Mouse (Mus musculus): ENCODE data around the gene Nccrp1.

Nccrp1 gene

DNA sequence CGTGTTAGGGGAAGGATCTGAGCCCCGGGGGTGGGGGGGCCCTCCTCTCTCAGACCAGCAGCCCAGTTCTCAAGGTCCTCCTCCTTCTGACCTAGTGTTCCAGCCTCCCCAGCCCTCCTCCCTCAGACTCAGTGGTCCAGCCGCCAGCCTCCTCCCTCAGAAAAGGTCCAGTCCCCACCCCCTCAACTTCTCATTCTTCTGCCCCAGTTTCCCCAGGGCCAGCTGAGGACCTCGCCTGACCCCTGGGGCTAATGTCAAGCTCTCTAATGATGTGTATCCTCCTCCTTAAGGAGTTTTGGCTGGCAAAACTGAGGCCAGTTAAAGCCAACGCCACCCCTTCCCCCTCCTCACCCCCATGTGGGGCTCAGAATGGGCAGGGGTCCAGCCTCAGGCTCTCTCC is at the start of gene Nccrp1:
Nccrp1 (minus strand) TSS at position 101 of the 400 bp plus-strand sequence.
- DNase-seq, result no peak

DNA sequence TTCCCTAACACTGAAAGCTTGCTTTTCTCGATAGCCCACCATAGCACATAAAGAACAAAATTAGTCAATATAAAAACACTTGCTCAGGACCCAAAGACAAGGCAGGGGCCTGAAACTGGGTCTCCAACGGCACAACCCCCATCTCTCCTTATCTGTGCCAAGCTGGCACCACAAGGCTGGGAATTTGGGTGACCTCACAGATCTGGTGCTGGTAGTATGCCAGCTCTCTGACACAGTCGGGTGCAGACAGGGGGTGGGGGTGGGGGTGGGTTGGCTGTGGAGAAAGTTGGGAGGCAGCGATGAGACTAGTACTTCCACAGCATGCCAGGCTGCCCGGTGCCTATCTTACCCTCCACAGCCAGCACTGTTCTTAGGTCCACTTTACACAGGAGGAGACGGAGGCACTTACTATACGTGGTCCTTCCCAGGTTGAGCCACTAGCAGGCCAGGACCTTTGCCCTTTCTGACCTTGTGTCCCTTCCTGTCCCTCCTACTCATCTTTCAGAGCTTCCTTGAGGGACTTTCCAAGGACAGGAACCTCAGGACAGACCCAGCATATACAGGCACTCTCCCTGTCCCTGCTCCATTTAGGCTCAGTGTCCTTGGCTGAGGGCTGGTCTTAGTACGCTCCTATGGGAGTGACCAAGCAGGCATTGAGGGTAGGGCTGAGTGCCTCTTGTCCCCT is 48.8 kb upstream of the Nccrp1 start:
- no peak for DNase-seq

DNA sequence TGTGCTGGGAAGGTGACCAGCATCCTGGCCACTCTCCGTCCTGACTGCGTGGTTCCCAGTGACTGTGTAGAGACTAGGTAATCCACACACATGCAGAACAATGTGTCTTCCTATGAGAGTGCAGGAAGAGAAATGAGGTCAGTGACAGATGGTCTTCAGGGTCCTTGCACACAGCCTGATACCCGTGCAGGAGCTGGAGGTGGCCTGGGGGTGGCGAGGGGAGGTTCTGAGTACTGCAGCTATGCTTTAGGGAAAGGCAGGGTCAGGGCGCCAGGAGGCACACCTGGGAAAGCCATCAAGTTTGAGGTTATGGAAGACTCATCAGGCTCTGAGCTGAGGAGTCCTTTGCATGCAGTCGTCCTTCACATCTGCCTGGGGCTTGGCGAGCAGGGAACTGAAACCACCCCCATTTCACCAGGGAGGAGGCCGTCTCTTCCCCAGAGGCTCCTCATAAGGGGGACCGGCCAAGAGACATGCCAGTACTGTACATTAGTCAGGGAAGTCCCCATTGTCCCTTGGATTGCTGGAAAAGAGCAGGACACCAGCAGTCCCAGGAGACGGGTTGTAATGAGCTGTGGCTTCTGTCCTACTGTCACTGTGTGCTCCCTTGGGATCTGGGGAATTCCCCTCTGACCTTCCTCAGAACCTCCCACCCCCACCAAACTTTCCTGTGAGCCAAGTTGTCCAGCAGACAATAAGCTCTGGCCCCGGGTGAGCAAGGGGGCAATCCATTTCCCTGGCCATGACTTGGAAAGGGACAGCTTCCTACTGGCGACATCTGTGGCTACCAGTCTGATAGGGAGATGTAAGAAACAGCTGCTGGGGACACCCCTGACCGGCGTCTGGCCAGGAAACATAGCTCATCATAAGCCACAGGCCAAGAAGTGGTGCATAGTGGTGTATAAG is 46.4 kb upstream of the Nccrp1 start:
- DNase-seq, result no peak

DNA sequence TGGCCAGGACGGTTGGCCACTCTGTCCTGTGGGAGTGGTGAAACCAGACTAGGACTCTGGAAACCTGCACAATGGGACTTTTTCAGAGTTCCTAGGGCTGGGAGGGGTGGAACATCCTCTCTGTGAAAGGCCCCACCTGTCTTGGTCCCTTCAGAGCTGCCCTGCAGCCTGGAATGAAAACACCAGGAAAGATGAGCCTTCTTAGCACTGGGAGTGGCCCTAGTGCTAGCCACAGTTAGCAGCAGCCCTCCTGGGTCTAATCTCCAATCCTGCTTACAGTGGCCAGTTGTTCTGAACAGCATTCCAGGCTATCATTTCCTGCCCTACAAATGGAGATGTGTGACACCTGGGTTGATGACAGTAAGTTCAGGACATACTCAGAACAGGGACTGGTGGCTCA is 44.8 kb upstream of the Nccrp1 start:
- no peak for DNase-seq

DNA sequence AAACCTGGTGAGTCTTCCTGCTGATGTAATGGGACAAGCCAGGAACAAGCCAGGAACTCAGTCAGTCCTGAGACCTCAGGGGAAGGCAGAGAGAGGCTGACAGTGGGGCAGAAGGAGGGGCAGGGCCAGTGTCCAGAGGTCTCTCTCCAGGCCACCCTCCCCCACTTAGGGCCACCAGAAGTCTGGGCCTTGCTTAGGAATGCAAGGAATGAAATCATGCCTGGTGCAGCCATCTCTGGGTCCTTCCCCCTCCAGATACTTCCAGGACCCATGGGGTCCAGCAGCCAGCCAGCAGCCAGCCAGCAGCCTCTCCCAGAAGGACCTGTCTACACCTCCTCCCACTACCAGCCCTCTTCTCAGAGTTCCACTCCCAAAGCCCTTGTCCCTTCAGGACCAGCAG is 40.6 kb upstream of the Nccrp1 start:
- DNase-seq, result no peak

DNA sequence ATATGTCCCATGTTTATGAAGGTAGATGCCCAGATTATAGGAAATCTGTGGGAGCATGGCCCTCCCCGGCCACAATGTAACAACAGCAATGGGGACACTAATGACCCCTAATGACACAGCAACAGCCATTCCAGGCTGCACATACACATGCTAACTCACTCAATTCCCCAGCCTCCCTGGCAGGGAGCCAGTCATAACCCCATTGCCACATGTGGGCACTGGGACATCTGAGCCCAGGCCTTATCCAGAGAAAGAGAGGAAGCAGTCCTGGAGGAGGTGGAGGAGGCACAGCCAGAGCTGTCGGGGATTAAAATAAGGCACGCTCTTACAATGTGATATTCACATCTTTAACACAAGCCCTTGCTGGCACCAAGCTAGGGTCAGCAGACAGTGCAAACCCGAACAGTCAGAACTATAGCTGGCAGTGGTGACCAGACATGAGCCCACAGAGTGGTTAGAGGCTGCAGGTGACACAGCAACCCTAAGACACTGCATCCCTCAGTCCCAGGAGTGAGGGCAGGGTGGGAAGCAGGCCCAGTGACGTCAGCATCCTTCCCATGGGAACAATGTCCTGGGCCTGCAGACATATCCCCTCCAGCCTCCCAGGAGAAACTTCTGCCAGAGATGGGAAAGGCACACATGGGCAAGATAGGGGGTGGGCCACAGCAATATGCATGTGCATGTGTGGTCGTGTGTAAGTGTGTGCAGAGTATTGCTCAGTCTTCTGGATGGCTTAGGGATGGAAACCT is 39.8 kb upstream of the Nccrp1 start:
- DNase-seq, result no peak

DNA sequence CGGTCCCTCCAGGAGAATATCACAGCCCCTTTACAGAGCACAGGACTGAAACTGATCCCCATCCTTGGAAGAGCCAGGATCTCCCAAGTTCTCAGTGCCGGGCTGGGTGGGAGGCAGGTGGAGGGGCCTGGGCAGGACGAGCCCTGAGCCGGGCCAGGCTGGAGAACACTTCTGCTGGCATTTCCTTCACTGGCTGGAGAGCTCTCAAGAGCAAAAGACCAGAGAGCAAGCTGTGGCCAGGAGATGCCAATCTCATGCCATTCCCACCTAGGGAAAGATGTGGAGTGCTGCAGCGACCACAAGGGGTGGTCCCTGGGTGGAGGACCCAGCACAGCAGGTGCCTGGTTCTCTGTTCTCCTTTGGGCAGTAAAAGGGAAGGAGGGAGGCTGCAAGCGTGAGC is 37.9 kb upstream of the Nccrp1 start:
- DNase-seq, result no peak

DNA sequence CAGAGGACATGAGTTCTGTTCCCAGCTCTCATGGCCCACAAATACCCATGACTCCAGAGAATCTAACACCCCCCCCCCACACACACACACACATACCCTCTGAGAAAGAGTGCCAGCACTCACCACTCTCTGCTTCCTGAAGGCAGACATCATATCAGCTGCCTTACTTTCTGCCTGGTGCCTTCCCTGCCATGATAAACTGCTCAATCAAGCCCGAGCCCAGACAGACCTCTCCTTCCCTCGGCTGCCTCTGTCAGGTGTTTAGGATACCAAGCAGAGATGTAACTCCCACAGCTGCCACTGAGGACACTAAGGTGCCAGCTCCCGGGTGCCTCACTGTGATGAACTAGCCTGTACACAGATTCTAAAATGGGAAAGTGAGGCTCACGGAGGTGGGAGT is 37.4 kb upstream of the Nccrp1 start:
- no peak for DNase-seq

DNA sequence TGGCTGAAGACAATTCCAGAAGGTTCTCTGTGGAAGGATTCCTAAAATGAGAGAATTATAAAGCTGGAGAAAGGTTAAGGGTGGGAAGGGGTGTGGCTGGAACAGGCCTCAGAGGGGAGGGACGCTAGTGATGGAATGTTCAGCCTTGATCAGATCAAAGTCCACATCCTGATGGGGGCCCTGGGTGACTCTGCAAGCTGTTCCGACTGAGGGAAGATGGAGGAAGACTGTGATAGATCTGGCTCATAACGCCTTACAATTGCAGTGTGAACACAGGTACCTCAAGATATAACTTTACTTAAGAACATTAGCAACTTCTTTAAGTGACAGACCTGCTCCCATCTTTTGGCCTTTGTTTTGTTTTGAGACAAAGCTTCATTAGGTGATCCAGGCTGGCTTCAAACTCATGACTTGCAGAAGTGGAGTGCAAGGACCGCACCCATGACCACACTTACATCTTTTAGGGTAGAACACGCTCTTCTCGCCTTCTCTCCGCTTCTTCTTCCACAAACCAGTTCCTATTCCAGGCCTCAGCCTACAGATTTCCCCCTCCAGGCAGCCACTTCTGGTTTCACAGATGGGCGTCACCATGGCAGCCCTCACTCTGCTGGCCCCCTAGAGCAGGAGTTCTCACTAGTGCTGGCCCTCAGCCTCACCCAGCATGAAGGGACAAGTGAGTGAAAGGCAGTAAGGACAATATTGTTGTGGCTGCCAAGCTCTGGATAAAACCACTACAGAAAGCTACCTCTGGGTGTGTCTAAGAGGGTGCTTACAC is 36.7 kb upstream of the Nccrp1 start:
- no peak for DNase-seq

DNA sequence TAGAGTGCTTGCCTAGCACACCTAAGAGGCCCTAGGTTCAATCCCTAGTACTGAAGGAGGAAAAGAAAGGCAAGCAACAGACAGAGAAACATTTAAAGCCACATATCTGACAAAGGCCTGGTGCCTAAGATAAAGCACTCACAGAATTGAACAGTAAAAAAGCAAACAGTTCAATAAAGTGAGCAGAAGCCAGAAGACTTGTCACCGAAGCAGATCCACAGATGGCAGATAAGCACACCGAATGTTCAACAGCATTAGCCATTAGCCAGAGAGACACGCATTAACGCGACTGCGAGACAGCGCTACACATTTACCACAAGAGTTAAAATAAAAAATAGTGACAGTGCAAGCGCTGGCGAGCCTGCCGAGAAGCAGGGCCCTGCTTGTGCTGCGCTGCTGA is 35.8 kb upstream of the Nccrp1 start:
- DNase-seq, result no peak

DNA sequence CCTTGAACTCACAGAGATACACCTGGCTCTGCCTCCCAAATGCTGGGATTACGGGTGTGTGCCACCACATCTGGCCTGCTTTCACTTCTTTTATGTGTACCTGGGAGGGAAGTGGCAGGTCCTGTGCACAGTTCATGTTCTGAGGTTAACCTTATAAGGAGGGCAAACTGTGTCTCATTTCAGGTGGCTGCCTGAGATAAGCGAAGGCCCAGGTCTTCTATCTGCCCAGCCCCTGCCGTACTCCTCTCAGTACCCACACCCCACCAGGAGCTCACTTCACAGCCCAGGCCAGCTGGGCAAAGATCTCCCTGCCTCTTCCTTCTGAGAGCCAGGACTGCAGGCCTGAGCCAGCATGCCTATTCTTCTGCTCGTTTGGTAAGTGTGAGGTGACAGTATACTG is 34.7 kb upstream of the Nccrp1 start:
- no peak for DNase-seq

DNA sequence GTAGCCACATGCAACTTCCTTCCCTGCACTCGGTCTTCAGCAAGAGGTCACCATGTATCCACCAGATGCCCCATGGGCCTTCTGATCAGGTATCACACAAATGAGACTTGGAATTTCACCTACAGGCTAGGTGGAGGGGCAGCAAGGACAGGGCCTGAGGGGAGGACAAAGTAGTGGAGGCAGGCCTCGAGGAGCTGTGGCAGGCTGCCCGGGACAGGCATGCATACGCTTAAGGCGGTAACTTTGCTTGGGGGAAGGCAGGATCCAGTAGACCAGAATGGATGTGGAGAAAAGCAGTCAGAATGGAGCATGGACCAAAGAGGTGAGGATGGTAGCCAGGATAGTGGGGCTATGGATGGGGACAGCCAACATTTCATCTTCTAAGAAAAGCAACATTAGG is 32.8 kb upstream of the Nccrp1 start:
- no peak for DNase-seq

DNA sequence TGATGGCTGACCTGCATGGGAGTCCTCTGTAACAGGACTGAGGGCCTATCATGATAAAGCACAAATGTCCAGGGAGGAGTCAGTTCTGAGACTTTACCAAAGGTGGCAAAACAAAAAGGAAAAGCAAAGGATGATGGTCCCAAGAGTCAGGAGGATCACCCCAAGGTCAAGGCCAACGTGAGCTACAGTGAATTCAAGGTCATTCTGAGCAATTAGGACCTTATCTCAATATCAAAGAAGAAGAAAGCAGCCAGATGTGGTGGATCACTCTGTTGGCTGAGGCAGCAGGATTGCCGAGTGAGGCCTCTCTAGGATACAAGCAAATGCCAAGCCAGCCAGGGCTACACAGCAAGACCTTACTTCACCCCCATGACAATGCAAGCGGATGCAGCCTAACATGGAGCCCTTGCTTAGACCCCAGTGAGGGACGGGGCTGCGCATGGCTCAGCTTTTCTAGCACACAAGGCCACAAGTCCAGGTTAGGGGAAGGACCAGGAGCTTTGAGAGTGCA is 31.5 kb upstream of the Nccrp1 start:
- DNase-seq, result no peak

DNA sequence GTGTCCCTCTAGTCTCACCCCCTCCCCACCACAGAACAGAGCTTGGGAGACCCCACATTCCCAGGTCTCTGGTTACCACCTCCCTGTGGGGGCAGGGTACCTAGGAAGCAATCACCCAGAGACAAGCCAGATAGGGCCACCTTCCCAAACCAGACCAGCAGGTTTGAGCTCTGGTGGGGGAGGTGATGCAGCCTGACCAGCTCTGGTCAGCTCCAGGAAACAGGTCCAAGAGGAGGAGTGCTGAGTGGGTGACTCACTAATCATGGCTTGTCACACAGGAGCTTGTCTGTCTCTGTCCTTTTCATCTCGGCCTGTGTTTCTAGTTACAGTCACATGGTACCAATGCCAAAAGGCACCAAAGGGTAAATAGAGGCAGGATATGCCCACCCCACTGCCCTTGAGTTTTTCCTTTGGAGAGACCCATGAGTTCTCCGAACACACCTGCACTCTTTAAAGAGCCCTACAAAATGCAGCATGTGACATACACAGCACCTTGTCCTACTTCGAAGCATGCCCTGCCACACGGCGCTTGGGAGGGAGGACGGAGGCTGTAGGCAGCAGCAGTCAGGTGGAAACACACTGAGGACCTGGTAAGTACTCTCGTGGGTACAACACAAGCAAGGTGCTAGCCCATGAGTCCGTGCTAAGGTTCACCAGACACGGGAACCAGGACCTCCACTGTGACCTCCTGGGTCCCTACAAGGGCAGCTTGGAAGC is 30.9 kb upstream of the Nccrp1 start:
- no peak for DNase-seq

DNA sequence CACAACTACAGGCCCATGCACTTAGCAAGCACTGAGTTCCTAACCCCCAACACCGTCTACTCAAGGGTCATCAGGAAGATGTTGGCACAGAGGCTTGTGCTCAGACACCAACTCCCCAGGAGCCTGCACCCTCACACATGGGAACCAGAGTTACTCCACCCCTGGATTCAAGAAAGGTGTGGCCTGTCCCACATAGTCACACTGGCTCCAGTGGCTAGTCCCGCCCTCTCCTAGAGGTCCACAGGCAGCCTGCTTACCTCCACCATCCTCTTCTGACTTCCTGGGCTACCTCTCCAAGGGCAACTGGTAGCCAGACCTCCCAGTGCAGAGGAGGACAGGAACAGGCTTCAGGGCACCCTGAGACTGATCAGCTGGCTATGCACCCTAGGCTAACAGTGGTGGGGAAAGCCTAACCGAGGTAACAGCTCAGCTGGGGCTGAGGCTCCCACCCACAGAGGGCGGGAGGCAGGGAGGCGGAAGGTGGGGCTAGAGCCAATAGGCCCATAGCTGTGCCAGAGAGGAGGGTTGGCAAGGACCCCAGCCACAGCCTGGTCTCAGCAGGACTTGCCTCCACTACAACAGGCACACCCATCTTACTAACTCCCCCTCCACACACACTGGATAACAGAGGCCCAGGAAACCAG is 29.3 kb upstream of the Nccrp1 start:
- peak; percentile 49 for DNase-seq

DNA sequence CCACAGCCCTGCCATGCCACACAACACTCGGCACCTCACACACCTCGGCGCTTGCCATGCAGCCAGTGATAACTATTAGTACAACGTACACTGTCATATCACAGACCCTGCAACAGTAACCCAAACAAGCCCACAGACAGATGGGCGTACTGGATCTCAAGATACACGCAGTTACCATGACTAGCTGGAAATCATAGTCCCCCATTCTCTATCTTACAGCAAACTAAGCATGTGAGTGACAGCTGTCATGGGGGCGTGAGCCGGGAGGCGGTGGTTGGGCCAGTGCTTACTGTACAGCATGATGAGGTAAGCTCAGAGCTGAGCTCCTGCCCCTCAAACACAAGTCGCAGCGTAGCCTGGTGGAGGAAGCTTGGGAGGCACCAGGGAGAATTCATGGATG is 28.5 kb upstream of the Nccrp1 start:
- DNase-seq, result no peak

DNA sequence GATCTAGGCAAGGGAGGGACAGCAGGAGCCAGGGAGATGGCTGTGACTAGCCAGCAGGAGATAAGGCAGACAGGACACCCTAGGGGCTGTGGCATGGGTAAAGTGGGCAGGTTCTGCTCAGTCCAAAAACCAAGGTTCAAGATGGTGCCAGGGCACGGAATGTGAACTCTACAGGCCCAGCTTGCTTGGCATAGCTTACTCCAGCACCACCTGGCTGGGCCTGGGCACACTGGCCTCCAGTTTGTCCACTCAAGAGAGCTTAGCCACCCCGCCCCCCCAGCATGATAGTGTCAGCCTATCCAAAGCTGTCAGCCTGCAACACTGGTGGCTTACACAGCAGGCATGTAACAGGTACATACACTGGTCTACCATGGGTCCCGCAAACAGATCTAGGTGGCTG is 26.2 kb upstream of the Nccrp1 start:
- no peak for DNase-seq

DNA sequence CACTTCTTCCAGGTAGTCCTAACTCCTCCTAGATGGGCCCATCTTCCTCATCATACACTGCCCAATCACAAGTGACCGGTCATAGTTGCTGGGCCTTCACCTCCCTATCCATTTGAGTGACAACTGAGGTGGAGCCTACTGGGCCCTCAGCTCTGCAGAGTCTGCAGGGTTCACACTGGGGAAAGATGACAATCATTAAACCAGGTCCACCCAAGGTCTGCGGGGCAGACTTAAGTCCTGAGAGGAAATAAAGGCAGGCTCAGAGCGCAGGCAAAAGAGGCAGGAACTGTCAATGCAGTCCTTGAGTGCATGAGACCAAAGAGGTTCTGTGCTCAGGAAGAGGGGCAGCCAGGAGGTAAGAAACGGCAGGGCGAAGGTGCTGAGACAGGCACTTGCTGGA is 25.6 kb upstream of the Nccrp1 start:
- DNase-seq, result no peak

DNA sequence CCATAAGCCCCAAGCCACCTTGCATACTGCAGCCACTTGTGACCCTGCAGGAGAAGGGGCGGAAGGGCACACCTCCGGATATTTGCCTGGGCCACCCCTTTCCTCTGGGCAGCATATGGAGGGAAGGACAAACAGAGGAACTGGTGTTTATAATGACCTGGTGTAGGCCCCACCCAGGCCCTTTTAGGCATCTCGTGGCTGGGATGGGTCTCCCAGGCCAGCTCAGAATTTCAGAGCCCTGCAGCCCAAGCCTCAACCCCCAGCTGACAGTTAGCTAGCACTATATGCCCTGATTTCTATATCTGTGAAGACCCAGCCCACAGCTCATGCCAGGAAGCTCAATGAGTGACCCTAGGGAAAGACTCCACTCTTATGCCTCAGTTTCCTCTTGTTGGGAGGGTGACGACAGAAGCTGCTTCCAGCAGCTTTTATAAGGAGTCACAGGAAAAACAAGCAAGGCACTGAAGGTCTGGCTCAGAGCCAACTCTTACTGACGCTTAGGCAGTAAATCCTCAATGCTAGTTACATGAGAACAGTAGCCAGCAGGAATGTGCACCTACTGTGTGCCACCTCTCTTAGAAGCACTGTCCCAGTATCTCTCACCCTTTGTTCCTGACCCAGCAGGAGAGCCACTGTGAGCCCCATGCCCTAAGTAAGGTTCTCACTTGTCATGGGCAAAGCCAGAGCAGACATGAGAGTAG is 24.1 kb upstream of the Nccrp1 start:
- DNase-seq, result no peak

DNA sequence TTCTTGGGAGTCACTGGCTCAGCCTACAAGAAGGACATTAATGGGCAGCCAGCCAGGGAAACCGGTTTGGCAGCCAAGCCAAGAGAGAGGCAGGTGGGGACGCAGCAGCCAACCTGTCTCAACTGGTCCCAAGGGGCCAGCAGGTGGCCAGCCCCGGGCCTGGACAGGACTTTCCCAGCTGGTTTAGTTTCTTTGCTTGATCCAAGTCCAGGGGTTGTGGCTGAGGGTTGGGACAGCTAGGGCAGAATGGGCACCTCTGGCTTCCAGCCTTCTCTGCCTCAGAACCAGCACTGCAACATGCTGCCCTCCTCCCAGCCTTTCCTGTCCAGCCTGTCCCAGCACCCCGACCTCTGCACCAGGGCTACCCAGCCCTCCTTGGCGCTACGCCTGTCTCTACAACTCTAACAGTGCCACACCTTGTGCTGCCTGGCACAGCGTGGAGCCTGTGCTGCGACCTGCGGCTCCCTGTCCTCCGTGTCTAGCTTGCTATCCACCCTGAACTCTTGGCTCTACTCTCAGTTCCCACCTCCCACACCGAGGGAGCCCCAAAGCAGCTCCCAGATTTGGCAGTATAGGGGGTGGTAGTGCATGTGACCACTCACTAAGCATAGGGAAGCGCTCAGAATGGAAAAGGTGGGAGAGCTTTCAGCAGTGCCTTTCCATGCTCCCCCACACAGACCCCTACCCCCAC is 23.4 kb upstream of the Nccrp1 start:
- DNase-seq, result no peak

All from right cerebral cortex, postnatal 4 days (tissue).